Mouse (Mus musculus) heart, postnatal 0 days (tissue): ENCODE results near the gene Tifa.

Experiments
- CTCF ChIP-seq: IDR thresholded peaks from 2 replicates; pipeline ENCODE4 v1.5.1; 2016; ENCODE audit warnings: antibody characterized with exemption, control low read depth, low read depth
- EP300 ChIP-seq: IDR thresholded peaks from 2 replicates; pipeline ENCODE4 v1.6.1; 2016; ENCODE audit warnings: antibody characterized with exemption, low read depth

DNA sequence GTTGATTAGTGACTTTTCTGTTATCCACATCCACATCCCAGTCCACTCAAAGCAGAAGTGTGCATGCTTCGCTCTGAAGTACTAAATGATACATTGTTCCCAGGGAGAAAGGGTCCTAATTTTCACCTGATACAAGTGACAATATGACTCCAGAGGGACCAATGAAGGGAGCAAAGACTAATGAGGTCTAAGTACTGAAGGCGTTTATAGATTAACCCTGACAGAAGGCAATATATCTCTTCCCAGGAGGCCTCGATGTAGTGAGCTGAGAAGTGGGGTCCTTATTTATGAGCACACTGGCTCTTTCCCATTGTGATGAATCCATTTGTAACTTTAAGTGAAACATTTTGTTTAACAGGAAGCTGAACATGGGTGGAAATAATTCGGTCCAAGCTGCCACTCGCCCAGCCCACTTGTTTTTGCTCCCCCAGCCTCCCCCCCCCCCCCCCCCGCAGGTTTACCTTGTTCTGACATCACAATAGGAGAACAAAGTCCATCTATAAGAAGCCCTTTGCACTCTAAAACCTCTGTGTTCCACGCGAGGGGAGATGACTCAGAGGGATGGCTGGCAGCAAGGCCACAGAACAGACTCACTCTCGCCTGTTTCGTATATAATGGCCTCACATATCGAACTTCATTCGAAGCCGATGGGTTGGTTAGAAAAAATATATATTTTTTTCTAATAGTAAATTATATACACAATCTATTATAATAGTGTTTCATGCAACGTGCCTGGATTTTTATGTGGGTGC, 45.8 kb upstream of the Tifa start:
- TF ChIP-seq CTCF: no peak
- TF ChIP-seq EP300: no peak
